Mouse (Mus musculus) limb, embryonic 13.5 days (tissue): ENCODE measurements around the gene Scgb2b20. TPM values are rescaled to one million over a fixed set of nuclear protein-coding genes. Genes with fewer than 3 reads are reported as not detected.
"Not testable (repeated sequence)": the region's sequence is repeated elsewhere in the genome, so short reads cannot be mapped to it uniquely, and the experiment has no call there.

ENCODE experiments used
- ATAC-seq: fragments of 200-750 bp; cut with Nextera tagmentation; 2 replicates; pipeline ENCODE4 v1.8.0; 2017; ENCODE audit warnings: low read depth, moderate number of reproducible peaks, moderate TSS enrichment; ENCODE audit not compliant: low FRiP score
- H3K27ac ChIP-seq: fragments of 300-500 bp; sonication (generic); 2 replicates; pipeline ENCODE4 v1.5.1; 2015; ENCODE audit warnings: inconsistent platforms, mild to moderate bottlenecking, moderate library complexity
- H3K27me3 ChIP-seq: fragments of 300-500 bp; sonication (generic); 2 replicates; pipeline ENCODE4 v1.6.1; 2015; ENCODE audit warnings: mild to moderate bottlenecking, inconsistent platforms
- H3K36me3 ChIP-seq: fragments of 300-500 bp; sonication (generic); 2 replicates; pipeline ENCODE4 v1.6.1; 2015; ENCODE audit warnings: inconsistent platforms, mild to moderate bottlenecking, moderate library complexity
- H3K4me1 ChIP-seq: fragments of 300-500 bp; sonication (generic); 2 replicates; pipeline ENCODE4 v1.6.1; 2015; ENCODE audit warnings: inconsistent platforms
- H3K4me2 ChIP-seq: fragments of 300-500 bp; sonication (generic); replicated peaks from 2 replicates; pipeline ENCODE4 v1.6.1; 2015; ENCODE audit warnings: inconsistent platforms, mild to moderate bottlenecking, moderate library complexity
- H3K4me3 ChIP-seq: fragments of 300-500 bp; sonication (generic); 2 replicates; pipeline ENCODE4 v1.5.1; 2015; ENCODE audit warnings: moderate library complexity, mild to moderate bottlenecking, inconsistent platforms
- H3K9ac ChIP-seq: fragments of 300-500 bp; sonication (generic); 2 replicates; pipeline ENCODE4 v1.6.1; 2015; ENCODE audit warnings: mild to moderate bottlenecking, inconsistent platforms
- H3K9me3 ChIP-seq: fragments of 300-500 bp; sonication (generic); 2 replicates; pipeline ENCODE4 v1.6.1; 2016; ENCODE audit warnings: inconsistent platforms
- WGBS: fragments of 180-500 bp; shearing (Covaris S2); methylation state at CpG from one replicate; pipeline ENCODE4 v1.1.7; 2015; 5-methylcytosine and 5-hydroxymethylcytosine counted together
- polyA plus RNA-seq: library from polyadenylated mRNA; unstranded; fragments of >200 nt; fragmentation: Nextera tagmentation; extraction: Ambion mirVana; gene quantifications from 2 replicates; pipeline ENCODE4 v1.2.1, GENCODE M21; 2015

Gene Scgb2b20
- polyA plus RNA-seq, result not detected in 2 replicates

- H3K36me3 ChIP-seq, H3K4me1 ChIP-seq, H3K27me3 ChIP-seq, H3K9me3 ChIP-seq, H3K27ac ChIP-seq, H3K4me2 ChIP-seq, H3K9ac ChIP-seq, ATAC-seq, H3K4me3 ChIP-seq: not testable (repeated sequence)
- 81% methylated on average over 2 of the region's 2 CpGs for WGBS
Measured at GRCm38 (mm10) chr7:33366222-33366621, at the start of gene Scgb2b20. Scgb2b20 (minus strand) TSS chr7:33366322.

- not testable (repeated sequence) for H3K4me2 ChIP-seq, H3K9ac ChIP-seq, H3K36me3 ChIP-seq, H3K4me3 ChIP-seq, ATAC-seq, H3K27ac ChIP-seq, H3K27me3 ChIP-seq, H3K4me1 ChIP-seq, H3K9me3 ChIP-seq
- 48% methylated on average over 1 of the region's 1 CpGs for WGBS
Measured at GRCm38 (mm10) chr7:33409681-33410080, 43.6 kb upstream of the Scgb2b20 start.

- H3K27ac ChIP-seq, result no peak overlapping the region
- no peak overlapping the region for H3K4me2 ChIP-seq
- H3K9ac ChIP-seq, result no peak overlapping the region
- H3K4me1 ChIP-seq, result no peaks in the 10 kb centered on the region
- WGBS, result 93% methylated on average over 1 of the region's 1 CpGs
- ATAC-seq, result no peak
- H3K27me3 ChIP-seq, result no peaks in the 10 kb centered on the region
- no peaks in the 10 kb centered on the region for H3K36me3 ChIP-seq
- H3K4me3 ChIP-seq, result no peak overlapping the region
- peaks cover 24% of the 10 kb centered on the region for H3K9me3 ChIP-seq
Measured at GRCm38 (mm10) chr7:33401650-33402049, 35.5 kb upstream of the Scgb2b20 start.

GRCm38 (mm10) chr7:33399749-33400148 is 33.6 kb upstream of the Scgb2b20 start:
- H3K9ac ChIP-seq, ATAC-seq, H3K27ac ChIP-seq, H3K36me3 ChIP-seq, H3K4me2 ChIP-seq, H3K4me3 ChIP-seq, H3K27me3 ChIP-seq, H3K4me1 ChIP-seq: not testable (repeated sequence)
- H3K9me3 ChIP-seq, result peaks cover 24% of the 10 kb centered on the region

- not testable (repeated sequence) for H3K27me3 ChIP-seq, H3K9me3 ChIP-seq, H3K9ac ChIP-seq, H3K4me1 ChIP-seq, ATAC-seq, H3K4me2 ChIP-seq, H3K36me3 ChIP-seq, H3K27ac ChIP-seq, H3K4me3 ChIP-seq
- WGBS, result 74% methylated on average over 4 of the region's 4 CpGs
Measured at GRCm38 (mm10) chr7:33372934-33373333, 6.8 kb upstream of the Scgb2b20 start, which contains the start of gene Scgb1b20. Scgb1b20 (plus strand) TSS chr7:33373234.

Other genes with a start within 250 kb of the Scgb2b20 start
- not detected in 2 replicates for gene Scgb2b18, start 192.5 kb downstream of the Scgb2b20 start, polyA plus RNA-seq
- gene Scgb1b18, start 180.8 kb downstream of the Scgb2b20 start, polyA plus RNA-seq, result not detected in 2 replicates
- gene Scgb2b19, start 86.0 kb downstream of the Scgb2b20 start, polyA plus RNA-seq, result not detected in 2 replicates
- gene Scgb1b19, start 79.0 kb downstream of the Scgb2b20 start, polyA plus RNA-seq, result not detected in 2 replicates
- gene Scgb1b20, start 6.9 kb upstream of the Scgb2b20 start, polyA plus RNA-seq, result not detected in 2 replicates
- gene Scgb2b21, start 154.1 kb upstream of the Scgb2b20 start, polyA plus RNA-seq, result not detected in 2 replicates